Mouse (Mus musculus) kidney, adult 2 months (tissue): ENCODE measurements around the gene Ank. TPM values are rescaled to one million over a fixed set of nuclear protein-coding genes. Genes with fewer than 3 reads are reported as not detected.

Experiments used
- DNase-seq: peaks from one replicate; pipeline ENCODE4 v3.0.0; 2021
- H3K27ac ChIP-seq: fragments of 200-500 bp; 2 replicates; pipeline ENCODE4 v1.5.1; 2012; ENCODE audit warnings: low read depth, low read length, control low read depth, inconsistent platforms; ENCODE audit not compliant: insufficient read depth
- H3K27me3 ChIP-seq: fragments of 200-500 bp; replicated peaks from 2 replicates; pipeline ENCODE4 v1.6.1; 2012; ENCODE audit warnings: mild to moderate bottlenecking, moderate library complexity, low read length, inconsistent platforms; ENCODE audit not compliant: control insufficient read depth, insufficient read depth
- H3K36me3 ChIP-seq: fragments of 200-500 bp; 2 replicates; pipeline ENCODE4 v1.6.1; 2012; ENCODE audit warnings: mild to moderate bottlenecking, moderate library complexity, low read length, inconsistent platforms; ENCODE audit not compliant: control insufficient read depth, insufficient read depth
- H3K4me1 ChIP-seq: fragments of 200-500 bp; 2 replicates; pipeline ENCODE4 v1.6.1; 2011; ENCODE audit warnings: low read length; ENCODE audit not compliant: control insufficient read depth, insufficient read depth
- H3K4me3 ChIP-seq: fragments of 200-500 bp; 2 replicates; pipeline ENCODE4 v1.5.1; 2011; ENCODE audit warnings: mild to moderate bottlenecking, low read depth, low read length, control low read depth; ENCODE audit not compliant: insufficient read depth
- CTCF ChIP-seq: fragments of 200-500 bp; conservative IDR thresholded peaks from 2 replicates; pipeline ENCODE4 v1.5.1; 2011; ENCODE audit warnings: low read depth, mild to moderate bottlenecking, control low read depth, low read length, moderate library complexity, mixed read lengths; ENCODE audit not compliant: insufficient read depth, insufficient read length
- POLR2A ChIP-seq: fragments of 200-500 bp; IDR thresholded peaks from one replicate; pipeline ENCODE4 v1.6.1; 2011; ENCODE audit warnings: low read depth, low read length, control low read depth
- WGBS: fragments of 180-500 bp; shearing (Covaris S2); methylation state at CpG from one replicate; pipeline ENCODE4 v1.1.7; 2018; 5-methylcytosine and 5-hydroxymethylcytosine counted together
- polyA plus RNA-seq: library from polyadenylated mRNA; depleted of rRNA; stranded (reverse); fragments of >200 nt; gene quantifications from 2 replicates; pipeline ENCODE4 v1.2.3, GENCODE M21; 2012

Gene Ank
- polyA plus RNA-seq, 1 experiment, result 18.6 TPM

GRCm38 (mm10) chr15:27488042-27488441, 21.6 kb downstream of the Ank start:
- Histone ChIP-seq H3K4me1 (no peaks in the 10 kb centered on the region), H3K36me3 (no peaks in the 10 kb centered on the region), H3K27me3 (no peaks in the 10 kb centered on the region), H3K27ac (no peak overlapping the region), H3K4me3 (no peak overlapping the region)
- no peak for TF ChIP-seq CTCF
- no peak for TF ChIP-seq POLR2A
- WGBS, result 76% methylated on average over 10 of the region's 10 CpGs
- no peak for DNase-seq

GRCm38 (mm10) chr15:27490676-27491075, 24.2 kb downstream of the Ank start:
- TF ChIP-seq POLR2A (no peak), CTCF (no peak)
- 78% methylated on average over 9 of the region's 9 CpGs for WGBS
- no peak for DNase-seq
- no peak overlapping the region for H3K27ac ChIP-seq
- H3K4me1 ChIP-seq, result no peaks in the 10 kb centered on the region
- H3K36me3 ChIP-seq, result no peaks in the 10 kb centered on the region
- H3K27me3 ChIP-seq, result no peaks in the 10 kb centered on the region
- no peak overlapping the region for H3K4me3 ChIP-seq

- WGBS, result 86% methylated on average over 8 of the region's 8 CpGs
- Histone ChIP-seq H3K27me3 (no peaks in the 10 kb centered on the region), H3K4me3 (no peak overlapping the region), H3K4me1 (no peaks in the 10 kb centered on the region), H3K27ac (no peak overlapping the region), H3K36me3 (no peaks in the 10 kb centered on the region)
- no peak for DNase-seq
- no peak for TF ChIP-seq POLR2A
Measured at GRCm38 (mm10) chr15:27491425-27492070, 25.1 kb downstream of the Ank start.

- no peak for DNase-seq
- no peak overlapping the region for H3K27ac ChIP-seq
- WGBS, result 78% methylated on average over 10 of the region's 10 CpGs
- TF ChIP-seq POLR2A (no peak), CTCF (no peak)
- H3K4me1 ChIP-seq, result no peaks in the 10 kb centered on the region
- no peak overlapping the region for H3K4me3 ChIP-seq
- no peaks in the 10 kb centered on the region for H3K27me3 ChIP-seq
- H3K36me3 ChIP-seq, result no peaks in the 10 kb centered on the region
Measured at GRCm38 (mm10) chr15:27492156-27492555, 25.7 kb downstream of the Ank start.

- Histone ChIP-seq H3K36me3 (no peaks in the 10 kb centered on the region), H3K27me3 (no peaks in the 10 kb centered on the region), H3K27ac (no peak overlapping the region), H3K4me3 (no peak overlapping the region), H3K4me1 (no peaks in the 10 kb centered on the region)
- WGBS, result 93% methylated on average over 1 of the region's 1 CpGs
- DNase-seq, result no peak
- no peak for TF ChIP-seq CTCF
- no peak for TF ChIP-seq POLR2A
Measured at GRCm38 (mm10) chr15:27492734-27493133, 26.3 kb downstream of the Ank start.

- Histone ChIP-seq H3K36me3 (no peaks in the 10 kb centered on the region), H3K27ac (no peak overlapping the region), H3K4me1 (no peaks in the 10 kb centered on the region), H3K27me3 (no peaks in the 10 kb centered on the region), H3K4me3 (no peak overlapping the region)
- no peak for DNase-seq
- TF ChIP-seq CTCF, result no peak
- no peak for TF ChIP-seq POLR2A
- 57% methylated on average over 10 of the region's 10 CpGs for WGBS
Measured at GRCm38 (mm10) chr15:27493516-27493915, 27.0 kb downstream of the Ank start.

- 33% methylated on average over 5 of the region's 5 CpGs for WGBS
- TF ChIP-seq CTCF (no peak), POLR2A (no peak)
- DNase-seq, result no peak
- no peak overlapping the region for H3K4me3 ChIP-seq
- H3K27ac ChIP-seq, result no peak overlapping the region
- no peaks in the 10 kb centered on the region for H3K4me1 ChIP-seq
- no peaks in the 10 kb centered on the region for H3K27me3 ChIP-seq
- H3K36me3 ChIP-seq, result no peaks in the 10 kb centered on the region
Measured at GRCm38 (mm10) chr15:27495981-27496401, 29.5 kb downstream of the Ank start.
